Mouse (Mus musculus) kidney, embryonic 15.5 days (tissue): Measurements from ENCODE around the gene Tff1. TPM values are rescaled to one million over a fixed set of nuclear protein-coding genes. Genes with fewer than 3 reads are reported as not detected.
A peak's percentile ranks its signal among the peaks of the same experiment; 100 is the strongest.

Experiments used
- ATAC-seq: fragments of 200-750 bp; cut with Nextera tagmentation; replicated peaks from 2 replicates; pipeline ENCODE4 v1.8.0; 2017; ENCODE audit warnings: moderate TSS enrichment; ENCODE audit not compliant: low FRiP score
- H3K27ac ChIP-seq: fragments of 300-500 bp; sonication (generic); 2 replicates; pipeline ENCODE4 v1.5.1; 2015; ENCODE audit warnings: mild to moderate bottlenecking, inconsistent platforms
- H3K27me3 ChIP-seq: fragments of 300-500 bp; sonication (generic); 2 replicates; pipeline ENCODE4 v1.6.1; 2015; ENCODE audit warnings: inconsistent platforms
- H3K36me3 ChIP-seq: fragments of 300-500 bp; sonication (generic); 2 replicates; pipeline ENCODE4 v1.6.1; 2015; ENCODE audit warnings: inconsistent platforms
- H3K4me1 ChIP-seq: fragments of 300-500 bp; sonication (generic); 2 replicates; pipeline ENCODE4 v1.6.1; 2015; ENCODE audit warnings: inconsistent platforms
- H3K4me2 ChIP-seq: fragments of 300-500 bp; sonication (generic); 2 replicates; pipeline ENCODE4 v1.6.1; 2015; ENCODE audit warnings: moderate library complexity, mild to moderate bottlenecking, inconsistent platforms
- H3K4me3 ChIP-seq: fragments of 300-500 bp; sonication (generic); replicated peaks from 2 replicates; pipeline ENCODE4 v1.5.1; 2015; ENCODE audit warnings: mild to moderate bottlenecking, inconsistent platforms
- H3K9ac ChIP-seq: fragments of 300-500 bp; sonication (generic); 2 replicates; pipeline ENCODE4 v1.6.1; 2015; ENCODE audit warnings: mild to moderate bottlenecking, inconsistent platforms
- H3K9me3 ChIP-seq: fragments of 300-500 bp; sonication (generic); replicated peaks from 2 replicates; pipeline ENCODE4 v1.6.1; 2016; ENCODE audit warnings: inconsistent platforms
- WGBS: fragments of 180-500 bp; shearing (Covaris S2); methylation state at CpG from one replicate; pipeline ENCODE4 v1.1.7; 2015; ENCODE audit warnings: mixed read lengths; 5-methylcytosine and 5-hydroxymethylcytosine counted together
- polyA plus RNA-seq: library from polyadenylated mRNA; unstranded; fragments of >200 nt; fragmentation: Nextera tagmentation; extraction: Ambion mirVana; gene quantifications from 2 replicates; pipeline ENCODE4 v1.2.1, GENCODE M21; 2015

Tff1 gene
- polyA plus RNA-seq, 1 experiment from 2014 or later = 0.57 TPM

DNA sequence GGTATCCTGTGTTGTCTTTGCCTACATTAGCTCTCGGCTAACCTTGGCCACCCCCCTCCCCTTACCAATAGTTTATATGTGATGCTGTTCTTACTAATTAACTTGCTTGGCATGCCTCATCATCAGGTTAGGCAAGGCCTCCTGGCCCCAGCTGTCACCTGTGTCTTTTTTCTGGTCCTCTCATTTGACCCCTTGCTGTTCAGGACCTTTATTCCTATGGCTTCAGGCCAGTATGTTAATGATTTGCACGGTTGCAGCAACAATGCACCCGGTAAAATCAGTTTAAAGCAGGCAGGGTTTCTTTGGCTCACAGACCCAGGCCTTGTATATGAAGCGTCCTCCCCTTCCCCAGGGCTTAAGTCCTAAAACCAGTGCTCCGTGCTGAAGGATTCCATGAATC is 12.6 kb downstream of the Tff1 start:
- Histone ChIP-seq H3K27ac (peak overlapping the region; percentile 66), H3K36me3 (no peaks in the 10 kb centered on the region), H3K9ac (no peak overlapping the region), H3K4me1 (peaks cover 14% of the 10 kb centered on the region; the same call in 1 of the 2 replicates), H3K27me3 (no peaks in the 10 kb centered on the region), H3K9me3 (no peaks in the 10 kb centered on the region), H3K4me2 (peak overlapping the region; percentile 19; the same call in 1 of the 2 replicates), H3K4me3 (no peak overlapping the region)
- WGBS = 53% methylated on average over 5 of the region's 5 CpGs
- peak; percentile 43; the same call in 1 of the 2 replicates for ATAC-seq

DNA sequence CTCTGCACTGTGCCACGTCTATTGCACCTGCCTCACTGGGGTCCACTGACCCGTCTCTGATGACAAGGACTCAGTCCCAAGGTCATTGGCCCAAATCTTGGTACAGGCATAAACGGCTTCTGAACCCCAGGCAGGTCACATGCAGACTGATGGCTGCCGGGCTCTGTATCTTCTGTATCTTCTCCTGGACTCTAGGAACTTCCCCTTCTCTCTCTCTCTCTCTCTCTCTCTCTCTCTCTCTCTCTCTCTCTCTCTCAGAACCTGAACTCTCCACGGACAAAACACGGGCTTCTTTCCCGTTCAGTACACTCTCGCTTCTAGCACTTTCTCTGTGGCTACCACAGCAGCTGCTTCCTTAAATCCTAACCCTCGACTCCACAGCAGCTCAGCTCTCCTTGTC is 19.1 kb downstream of the Tff1 start:
- Histone ChIP-seq H3K27me3 (no peaks in the 10 kb centered on the region), H3K4me2 (no peak overlapping the region), H3K4me1 (0 out of 2 replicates have a peak, but pooled peaks cover 4% of the 10 kb centered on the region), H3K9ac (no peak overlapping the region), H3K27ac (no peak overlapping the region), H3K4me3 (no peak overlapping the region), H3K36me3 (no peaks in the 10 kb centered on the region), H3K9me3 (no peaks in the 10 kb centered on the region)
- WGBS = 82% methylated on average over 9 of the region's 9 CpGs
- ATAC-seq = no peak

DNA sequence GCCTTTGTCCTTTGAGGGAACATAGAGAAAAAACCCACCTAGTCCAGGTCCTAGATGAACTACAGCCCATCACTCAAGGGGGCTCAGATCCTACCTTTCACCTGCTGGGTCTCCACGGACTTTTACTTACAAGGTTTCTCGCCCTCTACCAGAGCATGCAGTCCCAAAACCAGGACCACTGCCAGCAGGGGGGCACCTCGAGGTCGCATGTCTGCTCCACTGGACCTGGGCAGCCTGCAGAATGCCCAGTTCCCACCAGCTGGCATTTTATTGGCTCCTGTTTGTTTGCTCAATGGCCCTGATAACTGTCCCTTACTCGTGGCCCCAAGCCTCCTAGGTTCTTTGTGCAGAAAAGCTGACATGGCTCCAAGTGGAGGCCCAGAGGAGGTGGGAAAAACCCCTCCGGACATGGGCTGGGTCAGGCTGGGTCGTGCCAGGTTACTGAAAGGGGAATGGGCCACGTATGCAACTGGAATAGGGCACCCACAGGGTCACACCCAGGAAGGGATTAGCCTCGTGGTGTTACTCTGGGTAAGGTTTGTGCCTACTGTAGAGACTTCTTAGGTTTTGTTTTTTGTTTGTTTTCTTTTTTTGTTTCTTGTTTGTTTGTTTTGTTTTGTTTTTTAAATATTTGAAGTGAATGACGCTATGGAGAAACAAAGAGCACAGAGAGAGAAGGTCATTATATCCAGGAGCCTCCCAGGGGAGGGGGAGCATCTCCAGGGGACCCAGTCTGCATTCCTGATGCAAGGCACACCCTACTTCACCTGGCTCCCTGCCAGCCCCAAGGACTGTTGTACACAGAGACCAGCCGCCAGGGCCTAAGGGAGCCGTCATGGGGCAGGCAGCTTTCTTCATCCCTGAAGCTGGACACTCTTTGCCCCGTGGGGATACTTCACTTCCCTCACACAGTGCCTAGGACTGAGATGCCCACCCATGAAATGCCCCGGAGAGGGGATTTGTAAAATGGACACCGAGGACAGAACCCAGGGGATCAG is 20.7 kb downstream of the Tff1 start, which contains the start of gene Tff2:
Tff2 (minus strand) TSS at position 243 of the 998 bp plus-strand sequence.
- no peak within 1 kb of the TSS for H3K9ac ChIP-seq
- H3K4me2 ChIP-seq = no peak within 1 kb of the TSS
- WGBS = 66% methylated on average over 15 of the region's 15 CpGs
- no peaks in the 10 kb centered on the region for H3K9me3 ChIP-seq
- H3K4me1 ChIP-seq = 0 out of 2 replicates have a peak, but pooled peaks cover 4% of the 10 kb centered on the region
- H3K27me3 ChIP-seq = no peaks in the 10 kb centered on the region
- no peak within 1 kb of the TSS for H3K4me3 ChIP-seq
- H3K27ac ChIP-seq = no peak within 1 kb of the TSS
- no peaks in the 10 kb centered on the region for H3K36me3 ChIP-seq
- ATAC-seq = no peak

DNA sequence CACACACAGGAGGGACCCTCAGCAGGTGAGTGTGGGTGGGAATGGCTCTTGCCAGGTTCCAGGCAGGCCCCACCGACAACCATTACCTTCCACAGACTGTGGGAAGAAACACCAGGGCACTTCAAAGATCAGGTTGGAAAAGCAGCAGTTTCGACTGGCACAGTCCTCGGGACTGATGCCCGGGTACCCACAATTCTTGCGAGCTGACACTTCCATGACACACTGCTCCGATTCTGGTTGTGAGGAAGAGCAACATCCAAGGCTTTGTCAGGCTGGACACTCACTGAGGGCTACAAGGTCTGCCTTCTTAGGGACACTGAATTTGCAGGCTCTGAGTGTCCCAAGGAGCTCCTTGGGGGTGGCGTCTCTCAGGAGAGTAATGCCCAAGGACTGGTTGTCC is 23.0 kb downstream of the Tff1 start:
- H3K27me3 ChIP-seq = no peaks in the 10 kb centered on the region
- WGBS = 91% methylated on average over 7 of the region's 7 CpGs
- H3K4me1 ChIP-seq = 0 out of 2 replicates have a peak, but pooled peaks cover 4% of the 10 kb centered on the region
- no peak overlapping the region for H3K4me2 ChIP-seq
- no peak overlapping the region for H3K9ac ChIP-seq
- no peak overlapping the region for H3K4me3 ChIP-seq
- H3K9me3 ChIP-seq = no peaks in the 10 kb centered on the region
- no peaks in the 10 kb centered on the region for H3K36me3 ChIP-seq
- no peak for ATAC-seq
- H3K27ac ChIP-seq = no peak overlapping the region

DNA sequence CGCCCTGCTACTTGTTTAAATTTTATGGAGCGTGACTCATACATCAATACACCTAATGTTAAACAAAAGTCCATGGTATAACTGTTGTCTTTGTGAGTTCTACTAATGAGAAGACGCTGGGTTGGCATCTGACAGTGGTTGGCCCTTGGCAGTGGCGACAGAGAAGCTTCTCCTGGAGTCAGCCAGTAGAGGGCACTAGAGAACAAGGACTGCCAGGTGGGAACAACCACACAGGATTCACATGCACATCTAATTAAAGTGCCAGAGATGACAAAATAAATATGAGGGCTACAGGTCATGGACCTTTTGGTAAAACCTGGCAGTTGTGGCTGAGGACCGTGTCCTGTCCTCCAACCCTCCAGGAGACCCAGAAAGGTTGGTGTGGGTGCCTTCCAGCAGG is 26.7 kb downstream of the Tff1 start:
- H3K36me3 ChIP-seq = no peaks in the 10 kb centered on the region
- no peak for ATAC-seq
- H3K9me3 ChIP-seq = no peaks in the 10 kb centered on the region
- H3K4me2 ChIP-seq = no peak overlapping the region
- H3K27me3 ChIP-seq = no peaks in the 10 kb centered on the region
- no peak overlapping the region for H3K4me3 ChIP-seq
- H3K27ac ChIP-seq = no peak overlapping the region
- no peaks in the 10 kb centered on the region for H3K4me1 ChIP-seq
- 12% methylated on average over 5 of the region's 5 CpGs for WGBS
- no peak overlapping the region for H3K9ac ChIP-seq

DNA sequence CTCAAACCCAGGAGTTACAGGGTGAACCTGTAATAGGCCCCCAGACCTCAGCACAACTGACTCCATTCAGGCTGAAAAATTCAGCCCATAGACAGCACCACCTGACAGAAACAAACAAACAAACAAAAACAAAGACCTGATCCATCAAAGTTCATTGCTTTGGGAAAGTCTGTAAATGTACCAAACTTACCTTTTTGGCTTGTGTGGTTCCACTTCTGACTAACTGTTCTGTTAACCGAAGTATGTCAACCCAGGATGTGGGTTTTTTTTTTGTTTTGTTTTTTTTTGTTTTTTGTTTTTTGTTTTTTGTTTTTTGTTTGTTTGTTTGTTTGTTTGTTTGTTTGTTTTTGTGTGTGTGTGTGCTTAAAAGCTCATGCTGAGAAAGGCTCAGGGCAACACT is 28.3 kb downstream of the Tff1 start:
- Histone ChIP-seq H3K27me3 (no peaks in the 10 kb centered on the region), H3K9me3 (no peaks in the 10 kb centered on the region), H3K4me2 (no peak overlapping the region), H3K9ac (no peak overlapping the region), H3K36me3 (no peaks in the 10 kb centered on the region), H3K4me1 (no peaks in the 10 kb centered on the region), H3K4me3 (no peak overlapping the region), H3K27ac (no peak overlapping the region)
- WGBS = 79% methylated on average over 1 of the region's 1 CpGs
- ATAC-seq = no peak

DNA sequence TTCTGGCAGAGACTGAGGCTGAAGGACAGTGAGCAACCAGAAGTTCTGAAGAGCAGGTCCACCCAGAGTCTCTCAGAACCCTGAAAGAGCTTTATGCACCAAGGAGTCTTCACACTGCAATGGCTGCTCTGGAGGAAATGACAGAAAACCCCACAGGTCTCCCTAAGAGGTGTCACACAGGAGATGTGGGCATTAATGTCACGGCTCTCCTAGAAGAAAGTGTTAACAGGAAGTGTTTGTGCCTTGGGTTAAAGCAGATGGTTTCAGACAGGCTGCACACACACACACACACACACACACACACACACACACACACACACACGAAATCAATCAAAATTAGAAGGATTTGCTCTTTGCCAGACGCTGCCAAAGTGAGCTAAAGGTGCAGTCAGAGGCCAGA is 28.8 kb downstream of the Tff1 start:
- H3K4me2 ChIP-seq = no peak overlapping the region
- no peaks in the 10 kb centered on the region for H3K36me3 ChIP-seq
- WGBS = 50% methylated on average over 3 of the region's 3 CpGs
- no peak overlapping the region for H3K27ac ChIP-seq
- no peak for ATAC-seq
- no peaks in the 10 kb centered on the region for H3K27me3 ChIP-seq
- no peaks in the 10 kb centered on the region for H3K9me3 ChIP-seq
- no peak overlapping the region for H3K4me3 ChIP-seq
- no peaks in the 10 kb centered on the region for H3K4me1 ChIP-seq
- H3K9ac ChIP-seq = no peak overlapping the region

DNA sequence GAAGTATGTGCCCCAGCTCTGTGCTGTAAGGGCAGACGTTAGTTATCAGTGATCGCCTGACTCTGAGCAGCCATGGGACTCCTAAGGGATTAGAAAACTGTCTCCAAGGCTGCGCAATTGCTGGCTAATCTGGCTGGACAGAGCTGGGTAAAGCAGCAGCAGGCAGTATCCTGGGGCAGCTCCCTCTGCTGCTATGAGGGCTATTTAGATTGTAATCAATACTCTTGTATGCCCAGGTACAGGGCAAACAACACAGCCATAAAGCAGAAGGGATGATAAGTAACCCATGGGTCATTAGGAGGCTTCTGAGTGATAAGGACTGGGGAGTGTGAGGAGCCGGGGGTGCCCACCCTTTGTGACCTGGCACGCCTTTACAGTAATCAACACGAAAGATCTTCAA is 30.2 kb downstream of the Tff1 start:
- 55% methylated on average over 6 of the region's 6 CpGs for WGBS
- Histone ChIP-seq H3K27me3 (no peaks in the 10 kb centered on the region), H3K4me3 (no peak overlapping the region), H3K9ac (no peak overlapping the region), H3K4me1 (no peaks in the 10 kb centered on the region), H3K4me2 (no peak overlapping the region), H3K9me3 (no peaks in the 10 kb centered on the region), H3K27ac (no peak overlapping the region), H3K36me3 (no peaks in the 10 kb centered on the region)
- no peak for ATAC-seq

DNA sequence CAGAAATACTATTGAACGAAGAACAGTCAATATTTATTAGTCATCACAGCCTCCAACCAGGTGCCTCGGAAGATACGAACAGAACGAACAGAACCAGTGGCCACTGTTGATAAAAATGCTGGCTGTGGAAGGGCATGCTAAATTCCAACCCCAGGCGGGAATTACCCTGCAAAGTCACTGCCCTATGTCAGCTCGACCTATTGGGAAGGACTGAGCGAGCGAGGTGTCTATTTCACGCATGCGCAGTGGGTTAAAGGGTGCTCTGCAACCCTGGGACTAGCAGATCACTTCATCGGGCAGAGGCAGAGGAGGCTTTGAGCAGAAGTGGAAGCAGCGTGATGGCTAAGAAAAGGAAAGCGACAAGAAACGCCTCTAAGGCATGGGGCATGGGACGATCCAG is 31.3 kb downstream of the Tff1 start:
- Histone ChIP-seq H3K27me3 (no peaks in the 10 kb centered on the region), H3K4me1 (no peaks in the 10 kb centered on the region), H3K27ac (no peak overlapping the region), H3K4me3 (no peak overlapping the region), H3K9me3 (no peaks in the 10 kb centered on the region), H3K36me3 (no peaks in the 10 kb centered on the region), H3K4me2 (no peak overlapping the region), H3K9ac (no peak overlapping the region)
- no peak for ATAC-seq
- 73% methylated on average over 15 of the region's 15 CpGs for WGBS

DNA sequence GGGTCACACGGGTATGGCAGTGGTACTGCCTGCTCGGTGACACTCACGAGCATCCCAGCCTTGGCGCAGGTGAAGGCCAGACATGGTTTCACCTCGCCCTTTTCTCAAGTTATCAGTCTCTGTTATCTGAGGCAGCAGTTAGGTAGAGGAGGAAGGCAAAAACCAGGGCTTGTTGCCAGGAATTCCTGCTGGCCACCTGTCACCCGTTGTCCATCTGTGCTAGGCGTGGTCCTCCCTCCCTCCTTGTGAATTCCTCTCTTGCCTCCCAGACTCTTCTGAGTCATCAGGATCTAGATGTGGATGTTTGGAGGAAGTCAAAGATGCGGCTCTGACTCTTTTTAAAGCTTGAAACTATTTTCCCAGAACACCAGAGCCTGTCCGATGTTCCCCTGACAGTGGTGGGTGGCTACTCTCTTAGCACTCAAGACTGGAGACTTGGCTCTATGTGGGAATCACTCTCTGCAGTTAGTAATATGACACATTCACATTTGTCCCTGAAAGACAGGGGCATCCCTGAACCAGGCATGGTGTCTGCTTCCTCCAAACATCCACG is 33.7 kb downstream of the Tff1 start:
- Histone ChIP-seq H3K4me1 (no peaks in the 10 kb centered on the region), H3K27ac (no peak overlapping the region), H3K9ac (no peak overlapping the region), H3K4me3 (no peak overlapping the region), H3K4me2 (no peak overlapping the region), H3K9me3 (no peaks in the 10 kb centered on the region), H3K36me3 (no peaks in the 10 kb centered on the region), H3K27me3 (no peaks in the 10 kb centered on the region)
- no peak for ATAC-seq
- WGBS = 81% methylated on average over 10 of the region's 10 CpGs

DNA sequence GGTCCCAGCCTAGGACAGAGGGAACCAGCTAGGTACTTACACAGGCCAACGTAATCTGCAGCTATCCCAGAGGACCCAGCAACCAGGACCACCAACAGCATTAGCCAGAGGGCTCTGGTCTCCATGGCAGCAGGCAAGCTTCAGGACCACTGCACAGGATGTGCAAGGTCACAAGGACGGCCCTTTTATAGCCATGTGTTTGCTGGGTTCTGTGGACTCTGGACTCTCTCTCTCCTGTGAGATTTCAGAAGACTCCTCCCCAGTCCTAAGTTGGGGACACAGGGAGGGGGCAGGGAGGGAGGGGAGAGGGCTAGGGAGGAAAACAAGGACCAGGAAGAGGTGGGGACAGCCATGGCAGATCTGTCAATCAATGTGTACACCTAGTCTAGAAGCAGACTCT is 35.6 kb downstream of the Tff1 start, which contains the start of gene Tff3:
Tff3 (minus strand) TSS at position 195 of the 400 bp plus-strand sequence.
- H3K9me3 ChIP-seq = no peaks in the 10 kb centered on the region
- H3K27me3 ChIP-seq = no peaks in the 10 kb centered on the region
- H3K4me3 ChIP-seq = no peak within 1 kb of the TSS
- no peak for ATAC-seq
- H3K4me2 ChIP-seq = no peak within 1 kb of the TSS
- H3K27ac ChIP-seq = no peak within 1 kb of the TSS
- 10% methylated on average over 2 of the region's 2 CpGs for WGBS
- H3K4me1 ChIP-seq = peaks cover 9% of the 10 kb centered on the region; the same call in 1 of the 2 replicates
- no peak within 1 kb of the TSS for H3K9ac ChIP-seq
- H3K36me3 ChIP-seq = no peaks in the 10 kb centered on the region

DNA sequence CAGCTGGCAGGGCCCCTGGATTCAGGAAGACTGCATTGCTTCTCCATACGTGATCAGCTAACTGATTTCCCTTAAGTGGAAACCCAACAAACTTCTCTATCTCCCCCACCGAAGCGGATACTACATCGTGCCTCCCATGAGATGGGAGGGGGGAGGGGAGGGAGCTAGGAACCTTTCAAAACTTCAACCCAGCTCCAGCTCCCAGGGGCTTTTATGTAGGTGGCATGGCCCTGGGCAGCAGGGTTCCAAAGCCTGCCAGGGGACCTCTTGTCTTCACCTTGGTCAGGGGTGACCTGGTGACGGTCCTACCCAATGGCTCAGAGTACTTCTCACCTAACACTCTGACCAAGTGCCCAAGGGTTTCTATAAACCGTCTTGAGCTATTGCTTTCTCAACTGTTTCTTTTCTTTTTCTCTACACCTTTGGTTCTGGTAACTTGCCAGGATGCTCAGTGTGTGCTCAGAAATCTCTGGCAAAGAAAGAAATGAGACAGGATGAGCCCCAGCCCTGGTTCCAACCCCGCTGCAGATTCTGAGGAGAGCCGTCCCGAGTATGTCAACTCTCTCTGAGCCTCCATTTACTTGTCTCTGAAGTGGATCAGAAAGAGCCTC is 36.3 kb downstream of the Tff1 start:
- no peak overlapping the region for H3K4me2 ChIP-seq
- H3K27ac ChIP-seq = no peak overlapping the region
- ATAC-seq = no peak
- H3K4me3 ChIP-seq = no peak overlapping the region
- no peaks in the 10 kb centered on the region for H3K27me3 ChIP-seq
- no peaks in the 10 kb centered on the region for H3K36me3 ChIP-seq
- H3K9ac ChIP-seq = no peak overlapping the region
- WGBS = 82% methylated on average over 9 of the region's 9 CpGs
- H3K4me1 ChIP-seq = peaks cover 9% of the 10 kb centered on the region; the same call in 1 of the 2 replicates
- no peaks in the 10 kb centered on the region for H3K9me3 ChIP-seq
